Mouse (Mus musculus): Measurements from ENCODE around the gene Arid2. TPM values are rescaled to one million over a fixed set of nuclear protein-coding genes. Genes with fewer than 3 reads are reported as not detected.
A peak's percentile ranks its signal among the peaks of the same experiment; 100 is the strongest.

The Arid2 gene
- polyA plus RNA-seq, 1 experiment from 2014 or later: 31.6 TPM

DNA sequence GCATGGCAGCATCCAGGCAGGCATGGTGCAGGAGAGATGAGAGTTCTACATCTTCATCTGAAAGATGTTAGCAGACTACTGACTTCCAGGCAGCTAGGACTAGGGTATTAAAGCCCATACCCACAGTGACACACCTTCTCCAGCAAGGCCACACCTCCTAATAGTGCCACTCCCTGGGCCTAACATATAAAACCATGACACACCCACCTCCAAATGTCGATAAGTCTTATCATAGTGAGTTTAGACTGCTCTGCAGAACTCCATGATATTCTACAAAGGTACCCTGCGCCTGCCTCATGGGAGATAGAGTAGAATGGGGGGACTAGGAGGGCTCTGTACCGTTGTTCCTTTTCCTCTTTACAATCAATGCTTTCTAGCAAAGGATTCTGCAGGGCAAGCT is 55.6 kb downstream of the Arid2 start:
- no peak for ATAC-seq
- in situ Hi-C loops (cut with MboI; ENCODE audit: low pct_unique_long_range_greater_than_20kb): no loop called here
- H3K27me3 ChIP-seq: no peaks in the 10 kb centered on the region
- ChIA-PET POLR2A (no interaction called here), CTCF (no interaction called here)
- no peak for DNase-seq (ENCODE audit: low read depth, low spot score)
- no peak for TF ChIP-seq CTCF (IDR thresholded peaks at IDR 0.05)

DNA sequence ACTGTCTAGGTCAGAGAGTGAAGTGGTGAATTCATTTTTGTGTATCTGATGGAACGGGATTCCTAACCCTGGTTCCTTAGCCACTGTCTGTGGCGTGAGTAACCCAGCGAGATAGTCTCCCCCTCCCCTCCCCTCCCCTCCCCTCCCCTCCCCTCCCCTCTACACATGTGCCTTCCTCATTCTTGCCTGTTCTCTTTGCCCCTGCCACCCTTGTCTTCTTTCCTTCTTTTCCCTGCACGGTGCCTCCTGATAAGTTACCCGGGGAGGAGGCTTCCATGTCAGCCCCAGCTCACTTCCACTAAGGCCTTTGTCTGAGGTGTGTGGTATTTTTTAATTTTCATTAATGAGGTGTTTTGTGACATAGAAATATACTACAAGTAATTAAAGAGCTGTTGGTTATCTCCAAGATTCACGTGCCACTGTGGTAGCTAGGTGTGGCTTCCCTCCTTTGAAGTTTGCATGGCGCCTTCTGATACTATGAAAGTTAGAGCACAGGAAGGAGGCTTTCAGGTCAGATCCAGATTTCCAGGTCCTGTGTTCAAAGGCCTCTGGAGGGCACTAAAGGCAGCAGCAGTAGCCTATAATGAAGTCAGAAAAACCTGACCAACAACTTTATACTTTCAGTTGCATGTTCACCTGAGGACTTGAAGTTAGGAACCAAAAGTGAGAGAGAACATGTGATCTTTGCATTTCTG is 57.4 kb downstream of the Arid2 start:
- ATAC-seq: no peak
- ChIA-PET CTCF (interaction anchor here (1.5 kb wide), 1 partner anchor 15 kb away, joined by 3 read pairs; no protein-coding TSS in a partner anchor), POLR2A (interaction anchor here (0.7 kb wide), 1 partner anchor 19 kb away, joined by 3 read pairs; no protein-coding TSS in a partner anchor)
- TF ChIP-seq CTCF (IDR thresholded peaks at IDR 0.05): no peak
- H3K27me3 ChIP-seq: no peaks in the 10 kb centered on the region
- in situ Hi-C loops (cut with MboI; ENCODE audit: low pct_unique_long_range_greater_than_20kb): no loop called here
- no peak for DNase-seq (ENCODE audit: low read depth, low spot score)

- TF ChIP-seq CTCF (IDR thresholded peaks at IDR 0.05): no peak
- DNase-seq (ENCODE audit: low read depth, low spot score): no peak
- POLR2A ChIA-PET: interaction anchor here (0.7 kb wide), 1 partner anchor 18 kb away, joined by 3 read pairs; no protein-coding TSS in a partner anchor
- in situ Hi-C loops (cut with MboI; ENCODE audit: low pct_unique_long_range_greater_than_20kb): no loop called here
- H3K27me3 ChIP-seq: no peaks in the 10 kb centered on the region
- CTCF ChIA-PET: interaction anchor here (1.5 to 1.7 kb wide), 2 partner anchors 11 to 16 kb away, joined by 3 read pairs; no protein-coding TSS in a partner anchor
- no peak for ATAC-seq
Observed at GRCm38 (mm10) chr15:96345312-96345849, 58.1 kb downstream of the Arid2 start.

DNA sequence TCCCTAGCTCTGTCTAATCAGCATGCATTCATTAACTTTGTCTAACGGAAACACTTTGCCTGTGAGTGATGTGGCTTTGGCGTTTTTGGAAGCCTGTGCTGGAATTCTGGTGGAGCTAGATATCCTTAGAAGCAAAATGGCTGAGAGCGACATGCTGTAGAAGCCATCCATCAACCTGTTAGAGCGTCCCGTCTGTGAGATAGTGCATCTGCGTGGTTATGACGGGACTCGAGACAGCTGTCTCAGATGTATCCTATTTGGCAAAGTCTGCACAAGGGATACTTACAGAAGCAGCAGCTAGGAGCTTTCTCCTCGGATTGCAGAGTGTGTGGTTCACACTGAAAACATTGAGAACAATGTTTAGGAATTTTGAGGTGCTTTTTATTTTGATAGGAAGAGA is 64.1 kb downstream of the Arid2 start:
- ChIA-PET POLR2A (no interaction called here), CTCF (interaction anchor here (1.2 to 1.4 kb wide), 2 partner anchors 15 to 17 kb away, joined by 3 to 6 read pairs; no protein-coding TSS in a partner anchor)
- no peaks in the 10 kb centered on the region for H3K27me3 ChIP-seq
- DNase-seq (ENCODE audit: low read depth, low spot score) (no peak), ATAC-seq (no peak)
- TF ChIP-seq CTCF (IDR thresholded peaks at IDR 0.05): no peak
- in situ Hi-C loops (cut with MboI; ENCODE audit: low pct_unique_long_range_greater_than_20kb): no loop called here

GRCm38 (mm10) chr15:96358871-96359270 is 71.6 kb downstream of the Arid2 start:
- TF ChIP-seq CTCF (IDR thresholded peaks at IDR 0.05): no peak
- in situ Hi-C loops (cut with MboI; ENCODE audit: low pct_unique_long_range_greater_than_20kb): no loop called here
- DNase-seq (ENCODE audit: low read depth, low spot score): no peak
- CTCF ChIA-PET: interaction anchor here (0.9 to 2.6 kb wide), 3 partner anchors 15 to 35 kb away, joined by 3 to 11 read pairs (median 3); no protein-coding TSS in a partner anchor
- no peak for ATAC-seq
- POLR2A ChIA-PET: no interaction called here
- no peaks in the 10 kb centered on the region for H3K27me3 ChIP-seq

DNA sequence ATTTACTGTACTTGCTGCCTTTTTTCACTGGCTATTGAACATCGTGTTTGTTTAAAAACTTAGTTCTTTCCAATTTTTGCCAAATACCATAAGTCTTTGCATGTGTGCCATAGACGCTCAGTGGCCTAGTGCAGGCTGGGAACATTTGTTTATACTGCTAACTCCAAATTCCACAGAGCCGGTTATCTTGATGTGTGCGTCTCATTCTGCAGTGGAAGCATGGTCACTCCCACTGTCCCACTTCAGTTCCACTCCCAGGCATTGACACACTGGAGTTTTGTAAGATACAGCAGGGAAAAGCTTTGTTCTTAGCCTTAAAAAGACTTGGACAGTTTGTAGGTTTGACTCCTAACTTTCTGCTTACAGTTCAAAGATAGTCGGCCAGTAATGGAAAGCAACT is 73.3 kb downstream of the Arid2 start:
- in situ Hi-C loops (cut with MboI; ENCODE audit: low pct_unique_long_range_greater_than_20kb): no loop called here
- no peak for TF ChIP-seq CTCF (IDR thresholded peaks at IDR 0.05)
- no peaks in the 10 kb centered on the region for H3K27me3 ChIP-seq
- CTCF ChIA-PET: no interaction called here
- ATAC-seq: no peak
- POLR2A ChIA-PET: interaction anchor here (0.9 to 1.4 kb wide), 2 partner anchors 9 to 28 kb away, joined by 3 to 4 read pairs; no protein-coding TSS in a partner anchor
- DNase-seq (ENCODE audit: low read depth, low spot score): no peak

DNA sequence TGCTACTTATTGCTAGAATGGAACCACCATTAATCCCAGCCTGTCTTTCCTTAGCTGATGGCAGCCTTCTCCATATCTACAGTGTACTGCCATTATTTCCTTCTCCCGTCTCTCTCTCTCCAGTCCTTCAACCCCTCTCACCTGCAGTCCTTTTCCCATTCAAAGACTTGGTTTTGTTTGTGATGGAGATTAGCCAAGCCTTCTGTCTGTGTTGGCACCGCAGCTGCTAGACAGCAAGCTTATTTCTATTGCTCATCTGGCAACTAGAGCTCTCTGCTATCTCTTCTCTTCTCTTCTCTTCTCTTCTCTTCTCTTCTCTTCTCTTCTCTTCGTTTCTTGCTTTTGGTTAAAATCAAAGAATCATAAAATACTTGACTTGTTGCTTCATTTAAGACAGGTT is 78.0 kb downstream of the Arid2 start:
- ChIA-PET CTCF (interaction anchor here (0.8 to 2.3 kb wide), 4 partner anchors 11 to 37 kb away, joined by 3 to 6 read pairs (median 5); no protein-coding TSS in a partner anchor), POLR2A (no interaction called here)
- no peak for TF ChIP-seq CTCF (IDR thresholded peaks at IDR 0.05)
- ATAC-seq: no peak
- no peaks in the 10 kb centered on the region for H3K27me3 ChIP-seq
- in situ Hi-C loops (cut with MboI; ENCODE audit: low pct_unique_long_range_greater_than_20kb): no loop called here
- DNase-seq (ENCODE audit: low read depth, low spot score): no peak

DNA sequence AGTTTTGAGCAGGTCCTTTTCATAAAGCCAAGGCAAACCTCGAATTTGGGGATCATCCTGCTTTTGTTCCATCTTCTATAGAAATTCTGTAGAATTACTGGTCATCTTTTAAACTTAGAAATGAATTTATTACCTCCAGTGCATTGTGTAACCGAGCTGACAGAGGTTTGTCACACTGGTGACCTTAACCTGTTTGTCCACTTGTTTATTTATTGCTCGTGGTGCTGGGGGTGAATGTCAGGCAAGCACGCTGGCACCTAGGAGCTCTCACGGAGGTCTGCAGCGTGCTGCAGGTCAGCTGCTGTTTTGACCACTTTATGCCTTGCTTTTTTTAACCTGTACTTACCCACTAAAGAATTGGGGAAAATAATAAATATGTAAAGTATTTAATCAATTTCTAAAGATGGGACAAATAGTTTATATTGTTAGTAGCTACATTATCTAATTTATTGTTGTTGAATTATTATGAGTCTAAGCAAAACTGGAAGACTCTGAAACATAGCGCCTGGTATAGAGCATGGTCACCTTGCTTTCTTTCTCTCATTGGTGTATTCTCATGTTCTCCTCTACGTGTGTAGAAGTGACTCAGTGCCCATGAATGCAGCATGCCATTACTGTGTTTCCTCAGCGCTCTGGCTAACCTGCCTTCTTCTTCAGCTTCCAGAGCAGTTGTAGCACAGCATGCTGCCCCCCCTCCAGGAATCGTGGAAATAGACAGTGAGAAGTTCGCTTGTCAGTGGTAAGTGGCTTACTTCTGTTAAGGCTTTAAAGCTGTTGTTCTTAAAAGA is 79.1 kb downstream of the Arid2 start:
- H3K27me3 ChIP-seq: no peaks in the 10 kb centered on the region
- TF ChIP-seq CTCF (IDR thresholded peaks at IDR 0.05): no peak
- DNase-seq (ENCODE audit: low read depth, low spot score): no peak
- in situ Hi-C loops (cut with MboI; ENCODE audit: low pct_unique_long_range_greater_than_20kb): no loop called here
- POLR2A ChIA-PET: interaction anchor here (0.8 kb wide), 1 partner anchor 83 kb away, joined by 5 read pairs; no protein-coding TSS in a partner anchor
- ATAC-seq: peak; percentile 60
- CTCF ChIA-PET: interaction anchor here (0.8 to 2.3 kb wide), 3 partner anchors 15 to 36 kb away, joined by 3 to 6 read pairs (median 5); no protein-coding TSS in a partner anchor

- no peak for DNase-seq (ENCODE audit: low read depth, low spot score)
- POLR2A ChIA-PET: no interaction called here
- H3K27me3 ChIP-seq: no peaks in the 10 kb centered on the region
- no peak for TF ChIP-seq CTCF (IDR thresholded peaks at IDR 0.05)
- ATAC-seq: no peak
- CTCF ChIA-PET: no interaction called here
- in situ Hi-C loops (cut with MboI; ENCODE audit: low pct_unique_long_range_greater_than_20kb): no loop called here
Observed at GRCm38 (mm10) chr15:96371311-96371710, 84.0 kb downstream of the Arid2 start.

- DNase-seq (ENCODE audit: low read depth, low spot score) (no peak), ATAC-seq (no peak)
- ChIA-PET POLR2A (no interaction called here), CTCF (interaction anchor here (1.9 kb wide), 1 partner anchor 14 kb away, joined by 11 read pairs; no protein-coding TSS in a partner anchor)
- in situ Hi-C loops (cut with MboI; ENCODE audit: low pct_unique_long_range_greater_than_20kb): no loop called here
- TF ChIP-seq CTCF (IDR thresholded peaks at IDR 0.05): no peak
- H3K27me3 ChIP-seq: no peaks in the 10 kb centered on the region
Observed at GRCm38 (mm10) chr15:96372628-96373027, 85.3 kb downstream of the Arid2 start.
